Mouse (Mus musculus) ES-E14 (cell line): ENCODE data around the gene Fmc1. TPM values are rescaled to one million over a fixed set of nuclear protein-coding genes. Genes with fewer than 3 reads are reported as not detected.
A peak's percentile ranks its signal among the peaks of the same experiment; 100 is the strongest.
"Not testable (repeated sequence)": the region's sequence is repeated elsewhere in the genome, so short reads cannot be mapped to it uniquely, and the experiment has no call there.

ENCODE experiments used
- DNase-seq: peaks from one replicate; pipeline ENCODE4 v3.0.0-alpha.2; 2013; ENCODE audit warnings: low read depth, low spot score
- H3K27ac ChIP-seq: 2 replicates; pipeline ENCODE4 v1.5.1; 2012; ENCODE audit warnings: low read depth, mild to moderate bottlenecking, low read length, moderate library complexity, mixed read lengths; ENCODE audit not compliant: poor library complexity, insufficient read depth, severe bottlenecking
- H3K36me3 ChIP-seq: 2 replicates; pipeline ENCODE4 v1.6.1; 2012; ENCODE audit warnings: mild to moderate bottlenecking, low read length, moderate library complexity, mixed read lengths; ENCODE audit not compliant: control insufficient read depth, poor library complexity, insufficient read depth, severe bottlenecking
- H3K4me1 ChIP-seq, 2 experiments: fragments of 150-350 bp in 1 of 2; sonication (generic) in 1 of 2; 2 replicates each; pipeline ENCODE4 v1.6.1; 2012; ENCODE audit warnings: low read length in 2 of 2, mild to moderate bottlenecking in 1 of 2, mixed read lengths in 1 of 2; ENCODE audit not compliant: control insufficient read depth in 2 of 2, insufficient read depth in 2 of 2, poor library complexity in 1 of 2
- H3K4me3 ChIP-seq, 2 experiments: fragments of 150-350 bp in 1 of 2; sonication (generic) in 1 of 2; 2 replicates each; pipeline ENCODE4 v1.5.1; 2012; ENCODE audit warnings: low read length in 2 of 2, low read depth in 1 of 2, mild to moderate bottlenecking in 1 of 2, mixed read lengths in 1 of 2; ENCODE audit not compliant: insufficient read depth in 1 of 2, poor library complexity in 1 of 2, severe bottlenecking in 1 of 2
- H3K9ac ChIP-seq: 2 replicates; pipeline ENCODE4 v1.6.1; 2012; ENCODE audit warnings: low read depth, mild to moderate bottlenecking, low read length, mixed read lengths; ENCODE audit not compliant: poor library complexity, insufficient read depth, severe bottlenecking
- H3K9me3 ChIP-seq: fragments of 150-350 bp; sonication (generic); 2 replicates; pipeline ENCODE4 v1.6.1; 2012; ENCODE audit warnings: low read depth, mild to moderate bottlenecking, low read length; ENCODE audit not compliant: control insufficient read depth, insufficient read depth
- CHD2 ChIP-seq: IDR thresholded peaks from 2 replicates; pipeline ENCODE4 v1.6.1; 2014; ENCODE audit warnings: mild to moderate bottlenecking, low read depth, low read length, inconsistent platforms
- HCFC1 ChIP-seq: IDR thresholded peaks from 2 replicates; pipeline ENCODE4 v1.6.1; 2012; ENCODE audit warnings: low read length, inconsistent platforms, borderline replicate concordance; ENCODE audit not compliant: insufficient read depth
- MAFK ChIP-seq: IDR thresholded peaks from 2 replicates; pipeline ENCODE4 v1.6.1; 2014; ENCODE audit warnings: mild to moderate bottlenecking, low read depth, low read length, inconsistent platforms; ENCODE audit not compliant: insufficient read depth
- ZC3H11A ChIP-seq: IDR thresholded peaks from 2 replicates; pipeline ENCODE4 v1.6.1; 2012; ENCODE audit warnings: low read depth, mild to moderate bottlenecking, inconsistent platforms, low read length, borderline replicate concordance
- ZNF384 ChIP-seq: IDR thresholded peaks from 2 replicates; pipeline ENCODE4 v1.6.1; 2012; ENCODE audit warnings: low read depth, low read length, inconsistent platforms
- in situ Hi-C, 2 experiments: fragments of 600-800 bp; cut with MboI; formaldehyde crosslinking; loops; one replicate each; pipeline ENCODE4 v1.15.1; 2025; ENCODE audit warnings: low sequenced_read_pairs in 2 of 2, inconsistent platforms in 1 of 2; ENCODE audit not compliant: unreplicated experiment in 2 of 2
- total RNA-seq: library from RNA; depleted of rRNA; stranded (reverse); fragments of 300-350 nt; gene quantifications from 2 replicates; pipeline ENCODE4 v1.2.3, GENCODE M21; 2012

The Fmc1 gene
- total RNA-seq, 1 experiment = 48.0 TPM

- TF ChIP-seq CHD2 = no peak
- no peak for TF ChIP-seq ZC3H11A
- TF ChIP-seq MAFK = no peak
- no peak for TF ChIP-seq ZNF384
- no peak for TF ChIP-seq HCFC1
- Histone ChIP-seq H3K9me3 (no peaks in the 10 kb centered on the region), H3K36me3 (no peaks in the 10 kb centered on the region), H3K4me3 (peak overlapping the region; percentile 82 to 88), H3K9ac (peak overlapping the region; percentile 62), H3K27ac (peak overlapping the region; percentile 49), H3K4me1 (no peaks in the 10 kb centered on the region)
- DNase-seq = no peak
- in situ Hi-C loops = no loop called here
These were observed 542 bp upstream of the Fmc1 start for GRCm38 (mm10) chr6:38532500-38533420.

DNA sequence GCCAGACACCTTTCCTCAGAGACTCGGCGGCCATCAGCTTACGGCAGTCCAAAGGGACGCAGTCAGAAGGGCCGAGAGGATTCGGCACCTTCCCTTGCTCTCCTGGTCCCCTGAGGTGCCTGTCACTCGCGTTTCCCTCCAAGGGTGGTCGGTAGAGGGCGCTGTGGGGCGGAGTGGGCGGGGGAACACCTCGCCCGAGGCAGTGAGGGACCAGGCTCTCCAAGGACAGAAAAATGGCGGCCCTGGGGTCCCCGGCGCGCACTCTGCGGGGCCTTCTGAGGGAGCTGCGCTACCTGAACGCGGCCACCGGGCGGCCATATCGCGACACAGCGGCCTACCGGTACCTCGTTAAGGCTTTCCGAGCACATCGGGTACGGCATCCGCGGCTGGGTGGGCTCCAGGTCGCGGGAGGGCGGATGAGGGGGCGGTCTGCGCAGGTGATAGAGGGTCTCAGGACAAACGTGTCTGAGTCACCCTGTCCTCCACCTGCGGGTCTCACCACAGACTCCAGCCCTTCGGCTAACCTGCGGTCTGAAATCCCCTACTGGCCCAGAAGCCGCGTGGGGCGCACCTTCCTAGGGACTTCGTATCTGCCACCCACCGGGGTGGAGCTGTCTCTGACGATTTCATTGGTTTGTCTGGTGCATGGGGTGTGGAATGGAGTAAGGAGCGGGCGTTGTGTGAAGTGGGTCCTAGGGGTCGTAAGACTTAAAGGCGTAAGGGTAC is 1.5 kb downstream of the Fmc1 start:
- Histone ChIP-seq H3K9ac (peak overlapping the region; percentile 95), H3K36me3 (no peaks in the 10 kb centered on the region), H3K9me3 (no peaks in the 10 kb centered on the region), H3K27ac (peak overlapping the region; percentile 82), H3K4me1 (no peaks in the 10 kb centered on the region), H3K4me3 (peak overlapping the region; percentile 82 to 88)
- in situ Hi-C loops = no loop called here
- DNase-seq = peak; percentile 96
- TF ChIP-seq ZNF384 = no peak
- TF ChIP-seq HCFC1 = peak; percentile 54; the same call in 1 of the 2 replicates

GRCm38 (mm10) chr6:38535366-38535690 is 2.0 kb downstream of the Fmc1 start:
- Histone ChIP-seq H3K9ac (peak overlapping the region; percentile 95), H3K4me1 (no peaks in the 10 kb centered on the region), H3K27ac (no peak overlapping the region), H3K4me3 (peak overlapping the region; percentile 82 to 88), H3K36me3 (no peaks in the 10 kb centered on the region), H3K9me3 (no peaks in the 10 kb centered on the region)
- TF ChIP-seq MAFK (no peak), HCFC1 (no peak), ZNF384 (no peak), CHD2 (no peak), ZC3H11A (no peak)
- in situ Hi-C loops = no loop called here
- no peak for DNase-seq

- H3K4me1 ChIP-seq = no peaks in the 10 kb centered on the region
- no peak overlapping the region for H3K9ac ChIP-seq
- no peaks in the 10 kb centered on the region for H3K9me3 ChIP-seq
- peak overlapping the region in 1 of 2 experiments; percentile 88; a peak in 1 of 4 replicates for H3K4me3 ChIP-seq
- no peaks in the 10 kb centered on the region for H3K36me3 ChIP-seq
- DNase-seq = no peak
- TF ChIP-seq MAFK (no peak), HCFC1 (no peak), ZNF384 (no peak), CHD2 (no peak), ZC3H11A (no peak)
- in situ Hi-C loops = no loop called here
- no peak overlapping the region for H3K27ac ChIP-seq
These were observed 2.5 kb downstream of the Fmc1 start for GRCm38 (mm10) chr6:38535788-38536187.

DNA sequence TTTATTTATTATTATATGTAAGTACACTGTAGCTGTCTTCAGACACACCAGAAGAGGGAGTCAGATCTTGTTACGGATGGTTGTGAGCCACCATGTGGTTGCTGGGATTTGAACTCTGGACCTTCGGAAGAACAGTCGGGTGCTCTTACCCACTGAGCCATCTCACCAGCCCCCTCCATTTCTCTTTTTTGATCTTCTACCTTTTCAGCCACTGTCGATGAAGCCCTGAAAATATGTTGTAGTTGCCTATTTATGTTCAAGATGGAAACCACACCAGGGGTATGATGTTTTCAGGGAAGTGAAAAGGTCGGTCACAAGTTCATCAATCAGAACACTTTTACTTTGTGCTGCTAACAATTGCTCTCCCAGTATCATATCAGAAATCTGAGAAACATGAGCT is 10.8 kb downstream of the Fmc1 start:
- H3K4me3 ChIP-seq, DNase-seq, H3K27ac ChIP-seq, in situ Hi-C loops, H3K36me3 ChIP-seq, H3K9ac ChIP-seq, H3K4me1 ChIP-seq, H3K9me3 ChIP-seq: not testable (repeated sequence)

DNA sequence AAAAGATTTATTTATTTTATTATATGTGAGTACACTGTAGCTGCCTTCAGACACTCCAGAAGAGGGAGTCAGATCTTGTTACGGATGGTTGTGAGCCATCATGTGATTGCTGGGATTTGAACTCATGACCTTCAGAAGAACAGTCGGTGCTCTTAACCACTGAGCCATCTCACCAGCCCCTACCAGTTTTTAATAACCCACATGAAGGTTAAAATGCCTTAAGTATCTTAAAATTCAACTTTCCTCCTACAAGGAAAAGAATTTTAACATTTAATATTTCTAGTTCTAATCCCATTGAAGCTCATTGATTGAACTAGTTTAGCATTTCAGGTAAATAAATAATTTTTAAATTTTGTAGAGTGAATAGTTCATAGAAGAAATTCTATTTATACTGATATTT is 13.7 kb downstream of the Fmc1 start:
- H3K9me3 ChIP-seq, H3K4me1 ChIP-seq, H3K36me3 ChIP-seq, H3K27ac ChIP-seq, in situ Hi-C loops, H3K4me3 ChIP-seq, DNase-seq, H3K9ac ChIP-seq: not testable (repeated sequence)
